Mouse (Mus musculus) brown adipose tissue, adult 24 weeks (tissue): ENCODE measurements around the gene Aamdc. TPM values are rescaled to one million over a fixed set of nuclear protein-coding genes. Genes with fewer than 3 reads are reported as not detected.

Experiments used
- H3K27ac ChIP-seq: fragments of 200-500 bp; replicated peaks from 2 replicates; pipeline ENCODE4 v1.5.1; 2012; ENCODE audit warnings: low read depth, mild to moderate bottlenecking, low read length
- H3K4me1 ChIP-seq: fragments of 200-500 bp; 2 replicates; pipeline ENCODE4 v1.6.1; 2012; ENCODE audit warnings: low read length, mixed read lengths; ENCODE audit not compliant: control insufficient read depth, insufficient read depth, insufficient read length
- H3K4me3 ChIP-seq: fragments of 200-500 bp; 2 replicates; pipeline ENCODE4 v1.5.1; 2012; ENCODE audit warnings: low read depth, mild to moderate bottlenecking, low read length, moderate library complexity; ENCODE audit not compliant: insufficient read depth
- polyA plus RNA-seq: library from polyadenylated mRNA; stranded (reverse); fragments of >200 nt; gene quantifications from 2 replicates; pipeline ENCODE4 v1.2.4, GENCODE M21; 2012; ENCODE audit not compliant: missing spikeins, insufficient read depth, insufficient read length

The Aamdc gene
- 144 and 173 TPM in 2 replicates for polyA plus RNA-seq

DNA sequence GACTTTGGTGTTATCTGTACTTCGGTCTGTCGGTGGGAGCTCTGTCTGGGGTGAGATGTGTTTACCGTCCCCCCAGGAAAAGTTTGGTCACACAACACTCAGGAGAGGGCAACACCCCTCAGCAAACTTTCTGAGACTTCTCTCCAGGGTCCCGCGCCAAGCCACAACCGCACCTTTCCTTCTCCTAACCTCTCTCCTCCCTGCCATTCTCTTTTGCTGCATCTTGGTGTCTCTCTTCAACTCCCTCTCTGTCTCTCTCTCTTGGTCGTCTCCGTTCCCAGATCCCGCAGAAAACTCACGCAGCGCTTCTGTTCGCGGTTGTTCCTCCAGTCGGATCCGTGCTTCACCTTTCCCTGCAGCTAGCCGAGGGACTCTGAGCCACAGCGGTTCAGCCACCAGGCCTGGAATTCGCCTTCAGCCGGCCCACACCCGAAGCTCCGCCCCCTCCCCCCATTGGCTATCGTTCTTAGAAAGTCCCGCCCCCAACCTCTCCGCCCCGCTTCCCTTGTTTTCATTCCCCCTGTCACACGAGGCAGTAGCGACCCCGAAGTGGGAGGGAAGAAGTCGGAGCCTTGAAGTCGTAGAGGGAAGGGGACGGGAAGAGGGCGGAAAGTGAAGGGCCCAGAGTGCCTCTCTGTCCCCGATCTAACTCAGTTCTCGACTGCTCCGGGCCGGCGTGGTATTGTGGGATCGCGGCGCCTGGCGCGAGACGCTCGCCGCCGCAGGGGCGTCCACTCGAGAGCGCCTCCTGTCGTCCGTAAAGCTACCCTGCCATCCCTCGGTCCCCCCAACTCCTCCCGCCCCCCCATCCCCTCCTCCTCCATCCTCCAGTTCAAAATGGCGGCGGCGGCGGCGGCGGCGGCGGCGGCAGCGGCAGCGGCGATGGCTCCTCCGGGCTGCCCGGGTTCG is at the start of gene Aamdc, which contains the start of gene Rsf1:
TSS of gene Aamdc (minus strand) at position 431 of the 909 bp plus-strand sequence.
TSS of gene Rsf1 (plus strand) at position 823 of the 909 bp plus-strand sequence.
- H3K27ac ChIP-seq: peak within 1 kb of the TSS; percentile 62
- H3K4me1 ChIP-seq: 0 out of 2 replicates have a peak, but pooled peaks cover 2% of the 10 kb centered on the region
- peak within 1 kb of the TSS; percentile 83 for H3K4me3 ChIP-seq

- Histone ChIP-seq H3K4me3 (no peak overlapping the region), H3K4me1 (no peaks in the 10 kb centered on the region; the same call in 1 of the 2 replicates), H3K27ac (no peak overlapping the region)
Measured at GRCm38 (mm10) chr7:97623402-97623801, 44.1 kb upstream of the Aamdc start.

GRCm38 (mm10) chr7:97622676-97623075 is 43.4 kb upstream of the Aamdc start:
- Histone ChIP-seq H3K4me3 (no peak overlapping the region), H3K27ac (no peak overlapping the region), H3K4me1 (no peaks in the 10 kb centered on the region; the same call in 1 of the 2 replicates)

GRCm38 (mm10) chr7:97621346-97621745 is 42.0 kb upstream of the Aamdc start:
- no peaks in the 10 kb centered on the region; the same call in 1 of the 2 replicates for H3K4me1 ChIP-seq
- H3K27ac ChIP-seq: no peak overlapping the region
- no peak overlapping the region for H3K4me3 ChIP-seq

- H3K27ac ChIP-seq: no peak overlapping the region
- H3K4me1 ChIP-seq: 0 out of 2 replicates have a peak, but pooled peaks cover 2% of the 10 kb centered on the region
- H3K4me3 ChIP-seq: no peak overlapping the region
Measured at GRCm38 (mm10) chr7:97598548-97598947, 19.3 kb upstream of the Aamdc start.

DNA sequence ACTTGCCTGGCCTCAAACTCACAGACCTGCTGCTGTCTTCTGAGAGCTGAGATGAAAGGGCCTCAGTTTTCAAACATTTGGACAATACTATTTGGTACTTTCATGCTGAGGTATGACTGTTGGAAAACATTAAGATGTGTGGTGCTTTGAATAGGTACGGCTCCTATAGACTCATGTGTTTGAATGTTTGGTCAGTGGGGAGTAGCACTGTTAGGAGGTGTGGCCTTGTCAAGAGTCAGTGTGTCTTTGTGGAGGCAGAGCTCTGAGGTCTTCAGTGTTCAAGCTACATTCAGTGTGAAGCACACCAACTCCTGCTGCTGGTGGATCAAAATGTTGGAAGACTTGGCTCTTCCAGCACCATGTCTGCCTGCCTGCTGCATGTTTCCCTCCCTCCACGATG is 14.2 kb upstream of the Aamdc start:
- Histone ChIP-seq H3K4me1 (peaks cover 5% of the 10 kb centered on the region), H3K27ac (no peak overlapping the region), H3K4me3 (no peak overlapping the region)

GRCm38 (mm10) chr7:97592396-97592795 is 13.1 kb upstream of the Aamdc start:
- no peak overlapping the region for H3K4me3 ChIP-seq
- H3K4me1 ChIP-seq: peaks cover 5% of the 10 kb centered on the region
- no peak overlapping the region for H3K27ac ChIP-seq

- H3K4me3 ChIP-seq: no peak overlapping the region
Measured at GRCm38 (mm10) chr7:97591336-97591735, 12.0 kb upstream of the Aamdc start.

DNA sequence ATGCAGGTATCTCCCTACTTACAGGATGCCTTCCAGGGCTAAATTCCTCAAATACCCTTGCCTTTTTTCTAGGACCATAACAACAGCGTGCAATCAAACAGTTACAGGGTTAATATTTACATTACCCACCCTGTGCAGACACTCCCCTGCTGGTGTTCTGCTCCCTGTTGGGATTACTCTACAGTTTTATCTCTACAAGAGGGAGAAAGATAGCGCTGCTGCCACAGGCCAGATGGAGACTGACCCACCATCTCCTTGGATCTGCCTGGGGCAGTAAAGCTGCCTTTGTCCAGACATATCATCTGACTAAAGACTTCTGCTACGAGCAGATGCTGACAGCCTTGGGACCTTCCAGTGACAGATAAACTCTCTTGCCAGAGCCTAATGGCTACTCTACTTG is 11.2 kb upstream of the Aamdc start:
- H3K4me3 ChIP-seq: no peak overlapping the region
- no peak overlapping the region for H3K27ac ChIP-seq
- H3K4me1 ChIP-seq: peaks cover 8% of the 10 kb centered on the region

More at GRCm38 (mm10) chr7:97591336-97591735, 12.0 kb upstream of the Aamdc start:
- peaks cover 5% of the 10 kb centered on the region for H3K4me1 ChIP-seq
- H3K27ac ChIP-seq: no peak overlapping the region

DNA sequence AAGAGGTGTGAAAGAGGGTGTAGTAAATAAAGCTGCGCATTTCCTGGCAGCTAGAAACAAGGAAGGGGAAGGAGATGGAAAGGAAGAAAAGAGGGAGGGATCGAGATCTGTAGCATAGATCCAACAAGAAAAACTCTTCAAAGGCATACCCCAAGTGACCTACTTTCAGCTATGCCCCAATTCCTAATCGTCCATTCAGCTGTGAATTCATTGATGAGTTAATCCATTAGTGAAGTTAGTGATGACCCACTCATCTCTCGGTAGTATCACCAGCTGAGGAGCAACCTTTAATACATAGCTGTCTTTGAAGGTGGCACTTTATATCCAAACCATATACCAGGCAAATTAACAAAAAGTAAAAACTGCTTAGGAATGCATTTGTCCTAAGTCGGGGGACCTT is 9.2 kb upstream of the Aamdc start:
- Histone ChIP-seq H3K27ac (no peak overlapping the region), H3K4me3 (no peak overlapping the region), H3K4me1 (peaks cover 9% of the 10 kb centered on the region)

- peak overlapping the region; percentile 83 for H3K4me3 ChIP-seq
- H3K4me1 ChIP-seq: peaks cover 2% of the 10 kb centered on the region; the same call in 1 of the 2 replicates
- H3K27ac ChIP-seq: peak overlapping the region; percentile 62
Measured at GRCm38 (mm10) chr7:97580843-97581214, 1.5 kb upstream of the Aamdc start.

DNA sequence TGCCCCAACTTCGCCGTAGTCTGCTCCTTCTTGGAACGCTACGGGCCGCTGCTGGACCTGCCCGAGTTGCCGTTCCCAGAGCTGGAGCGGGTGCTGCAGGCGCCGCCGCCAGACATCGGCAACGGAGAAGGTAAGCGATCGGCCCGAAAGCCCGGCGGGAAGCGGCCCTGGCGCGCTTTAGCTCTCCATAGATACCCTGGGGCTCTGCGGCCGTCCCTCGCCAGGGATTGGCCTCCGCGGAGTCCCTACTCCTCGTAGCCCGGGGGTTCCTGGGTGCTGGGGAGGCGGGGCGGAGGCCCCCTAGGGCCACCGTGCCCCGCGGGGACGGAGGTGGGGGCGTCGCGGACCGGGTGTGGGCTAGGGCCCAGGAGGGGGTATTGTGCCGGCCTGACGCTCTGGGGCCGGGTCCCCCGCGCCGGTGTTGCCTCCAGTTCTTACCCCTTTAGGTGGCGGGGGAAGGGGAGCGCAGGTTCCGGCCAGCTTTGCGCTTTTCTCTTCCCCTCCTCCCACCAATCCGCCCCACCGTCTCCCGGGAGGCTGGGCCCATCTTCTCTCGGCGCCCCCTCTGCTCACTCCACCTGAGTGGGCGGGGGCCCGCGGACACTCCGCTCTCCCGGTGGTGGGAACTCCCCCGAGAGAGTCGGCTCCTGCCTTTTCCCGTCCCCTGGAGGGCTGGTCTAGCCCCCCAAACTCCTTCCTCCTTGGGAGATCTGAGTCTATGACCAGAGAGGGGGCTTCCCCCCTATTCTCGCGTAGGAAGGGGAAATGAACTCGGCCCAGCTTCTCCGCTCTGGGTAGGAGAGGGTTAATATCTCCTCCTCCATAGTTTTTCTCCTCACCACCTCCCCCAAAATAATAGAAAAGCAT is 912 bp upstream of the Aamdc start:
- 0 out of 2 replicates have a peak, but pooled peaks cover 2% of the 10 kb centered on the region for H3K4me1 ChIP-seq
- peak overlapping the region; percentile 83 for H3K4me3 ChIP-seq
- peak overlapping the region; percentile 62 for H3K27ac ChIP-seq

DNA sequence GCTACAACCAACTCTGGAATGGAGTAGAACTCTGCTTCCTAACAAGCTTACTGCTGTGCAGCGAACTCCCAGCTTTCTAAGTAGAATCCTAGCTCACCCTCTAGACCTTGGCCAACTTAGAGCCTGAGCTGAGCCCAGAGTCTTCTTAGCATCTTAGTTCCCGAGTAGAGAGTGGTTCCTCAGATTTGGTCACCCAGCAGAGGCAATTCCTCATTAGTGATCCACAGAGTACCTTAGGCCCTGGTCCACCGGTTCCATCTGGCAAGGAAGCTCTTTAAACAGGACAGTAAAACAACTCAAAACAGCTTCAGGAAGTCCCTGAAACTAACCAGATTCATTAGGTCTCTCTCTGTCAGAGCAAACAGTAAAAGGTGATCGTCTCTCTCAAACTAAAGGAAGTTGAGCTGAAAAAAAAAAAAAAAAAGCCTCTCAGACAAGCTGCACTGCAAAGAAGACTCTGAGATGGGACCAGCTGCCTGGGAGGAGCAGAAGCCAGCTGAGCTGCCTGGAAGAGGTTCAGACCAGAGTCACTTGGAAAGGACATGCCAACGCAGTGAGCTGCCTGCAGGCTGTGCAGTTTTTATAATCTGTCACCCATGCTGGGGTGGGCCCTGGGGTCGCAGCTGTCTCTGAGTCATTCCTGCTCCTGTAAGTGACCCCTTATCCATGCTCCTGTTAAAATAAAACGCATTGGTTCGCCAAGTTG is 783 bp downstream of the Aamdc start:
- no peaks in the 10 kb centered on the region for H3K4me1 ChIP-seq
- peak overlapping the region; percentile 78 for H3K4me3 ChIP-seq
- no peak overlapping the region for H3K27ac ChIP-seq

- Histone ChIP-seq H3K27ac (no peak overlapping the region), H3K4me3 (no peak overlapping the region), H3K4me1 (no peaks in the 10 kb centered on the region)
Measured at GRCm38 (mm10) chr7:97570389-97570788, 8.9 kb downstream of the Aamdc start.
